Mouse (Mus musculus): Measurements from ENCODE around the gene Psmd9. TPM values are rescaled to one million over a fixed set of nuclear protein-coding genes. Genes with fewer than 3 reads are reported as not detected.
A peak's percentile ranks its signal among the peaks of the same experiment; 100 is the strongest.

Psmd9 gene
- total and polyA plus RNA-seq, 2 experiments, result 28.5 to 29.8 TPM

GRCm38 (mm10) chr5:123178792-123179191 is 9.6 kb downstream of the Psmd9 start:
- TF ChIP-seq POLR2A (IDR thresholded peaks at IDR 0.05; ENCODE audit: extremely low read depth, insufficient read depth, low read length) (0 out of 2 replicates have a peak, but pooled peaks have one; percentile 8), CTCF (IDR thresholded peaks at IDR 0.05; ENCODE audit: low read depth, low read length) (no peak)
- 47% methylated on average over 5 of the region's 5 CpGs for WGBS
- peaks cover 3% of the 10 kb centered on the region; the same call in 1 of the 2 replicates for H3K79me2 ChIP-seq (ENCODE audit: control insufficient read depth, insufficient read depth, low read length)
- peak overlapping the region; percentile 63 for H3K27ac ChIP-seq (replicated peaks; ENCODE audit: insufficient read depth, low read depth, low read length)
- peak overlapping the region; percentile 47 for H3K9ac ChIP-seq (ENCODE audit: low read depth, low read length)
- H3K4me1 ChIP-seq (ENCODE audit: control insufficient read depth, insufficient read depth, low read length), result peaks cover 23% of the 10 kb centered on the region
- H3K36me3 ChIP-seq (ENCODE audit: control insufficient read depth, insufficient read depth, low read length), result peaks cover 58% of the 10 kb centered on the region
- no peaks in the 10 kb centered on the region for H3K27me3 ChIP-seq (ENCODE audit: control insufficient read depth, insufficient read depth, low read length)
- peak; percentile 60 for DNase-seq (ENCODE audit: extremely low read depth, low read depth, low spot score)
- peak overlapping the region; percentile 28; the same call in 1 of the 2 replicates for H3K4me3 ChIP-seq (ENCODE audit: insufficient read depth, low read depth, low read length)

DNA sequence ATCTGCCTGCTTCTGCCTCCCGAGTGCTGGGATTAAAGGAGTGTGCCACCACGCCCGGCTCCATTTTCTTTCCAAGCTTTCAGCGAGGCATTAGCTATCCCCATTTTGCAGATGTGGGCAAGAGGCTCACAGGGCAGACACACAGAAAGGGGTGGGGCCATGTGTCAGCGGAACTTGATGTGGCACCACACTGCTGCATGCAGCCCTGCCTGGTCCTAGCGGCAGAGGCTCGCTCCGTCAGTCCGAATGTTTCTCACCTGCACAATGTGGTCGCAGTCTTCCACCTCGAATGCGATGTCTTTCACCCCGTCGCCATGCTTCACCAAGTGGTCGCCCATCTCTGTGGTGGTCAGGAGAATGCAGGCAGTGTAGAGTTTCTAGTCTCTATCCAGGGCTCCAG is 11.2 kb downstream of the Psmd9 start:
- H3K27me3 ChIP-seq (ENCODE audit: control insufficient read depth, insufficient read depth, low read length), result no peaks in the 10 kb centered on the region
- DNase-seq (ENCODE audit: extremely low read depth, low read depth, low spot score), result peak; percentile 70
- H3K4me3 ChIP-seq (ENCODE audit: insufficient read depth, low read depth, low read length), result peak overlapping the region; percentile 51
- peaks cover 44% of the 10 kb centered on the region for H3K36me3 ChIP-seq (ENCODE audit: control insufficient read depth, insufficient read depth, low read length)
- H3K9ac ChIP-seq (ENCODE audit: low read depth, low read length), result peak overlapping the region; percentile 79
- peaks cover 23% of the 10 kb centered on the region for H3K4me1 ChIP-seq (ENCODE audit: control insufficient read depth, insufficient read depth, low read length)
- peak; percentile 77 for TF ChIP-seq POLR2A (IDR thresholded peaks at IDR 0.05; ENCODE audit: extremely low read depth, insufficient read depth, low read length)
- TF ChIP-seq CTCF (IDR thresholded peaks at IDR 0.05; ENCODE audit: low read depth, low read length), result 0 out of 2 replicates have a peak, but pooled peaks have one; percentile 29
- peak overlapping the region; percentile 84 for H3K27ac ChIP-seq (replicated peaks; ENCODE audit: insufficient read depth, low read depth, low read length)
- H3K79me2 ChIP-seq (ENCODE audit: control insufficient read depth, insufficient read depth, low read length), result peaks cover 3% of the 10 kb centered on the region; the same call in 1 of the 2 replicates
- WGBS, result 39% methylated on average over 15 of the region's 15 CpGs

GRCm38 (mm10) chr5:123181536-123181935 is 12.3 kb downstream of the Psmd9 start:
- H3K79me2 ChIP-seq (ENCODE audit: control insufficient read depth, insufficient read depth, low read length), result peaks cover 3% of the 10 kb centered on the region; the same call in 1 of the 2 replicates
- peaks cover 29% of the 10 kb centered on the region for H3K4me1 ChIP-seq (ENCODE audit: control insufficient read depth, insufficient read depth, low read length)
- peak overlapping the region; percentile 51 for H3K4me3 ChIP-seq (ENCODE audit: insufficient read depth, low read depth, low read length)
- no peaks in the 10 kb centered on the region for H3K27me3 ChIP-seq (ENCODE audit: control insufficient read depth, insufficient read depth, low read length)
- peak overlapping the region; percentile 97 for H3K9ac ChIP-seq (ENCODE audit: low read depth, low read length)
- peaks cover 33% of the 10 kb centered on the region for H3K36me3 ChIP-seq (ENCODE audit: control insufficient read depth, insufficient read depth, low read length)
- H3K27ac ChIP-seq (replicated peaks; ENCODE audit: insufficient read depth, low read depth, low read length), result peak overlapping the region; percentile 97
- TF ChIP-seq CTCF (IDR thresholded peaks at IDR 0.05; ENCODE audit: low read depth, low read length), result no peak
- peak; percentile 60; the same call in 1 of the 2 replicates for TF ChIP-seq POLR2A (IDR thresholded peaks at IDR 0.05; ENCODE audit: extremely low read depth, insufficient read depth, low read length)
- peak; percentile 95 for DNase-seq (ENCODE audit: extremely low read depth, low read depth, low spot score)
- WGBS, result 24% methylated on average over 6 of the region's 6 CpGs

DNA sequence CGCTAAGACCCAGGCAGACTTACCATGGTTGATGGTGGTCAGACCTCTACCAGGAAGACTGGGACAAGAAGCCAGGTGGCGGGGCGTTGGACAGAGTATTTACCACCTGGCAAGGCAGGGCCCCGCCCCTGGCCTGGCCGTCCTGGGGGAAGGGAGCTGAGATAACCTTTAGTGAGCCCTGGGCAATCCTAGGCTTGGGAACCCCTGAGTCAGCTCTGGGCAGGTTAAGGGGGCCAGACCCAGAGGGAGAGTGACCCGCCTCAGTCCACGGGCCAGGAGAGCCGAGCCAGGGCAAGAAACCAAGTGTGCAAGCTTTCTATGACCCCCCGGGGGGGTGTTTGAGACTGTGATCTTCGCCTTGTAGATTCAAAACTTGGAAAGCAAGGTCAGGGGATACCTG is 13.4 kb downstream of the Psmd9 start, which contains the start of gene Hpd:
Gene Hpd, minus strand, starts transcription at position 77 of the 400 bp plus-strand sequence.
- peak within 1 kb of the TSS; percentile 97 for H3K27ac ChIP-seq (replicated peaks; ENCODE audit: insufficient read depth, low read depth, low read length)
- WGBS, result 13% methylated on average over 10 of the region's 10 CpGs
- H3K4me1 ChIP-seq (ENCODE audit: control insufficient read depth, insufficient read depth, low read length), result peaks cover 22% of the 10 kb centered on the region
- H3K27me3 ChIP-seq (ENCODE audit: control insufficient read depth, insufficient read depth, low read length), result no peaks in the 10 kb centered on the region
- DNase-seq (ENCODE audit: extremely low read depth, low read depth, low spot score), result peak; percentile 84
- peak within 1 kb of the TSS; percentile 51 for H3K4me3 ChIP-seq (ENCODE audit: insufficient read depth, low read depth, low read length)
- H3K36me3 ChIP-seq (ENCODE audit: control insufficient read depth, insufficient read depth, low read length), result peaks cover 23% of the 10 kb centered on the region
- H3K79me2 ChIP-seq (ENCODE audit: control insufficient read depth, insufficient read depth, low read length), result peaks cover 3% of the 10 kb centered on the region; the same call in 1 of the 2 replicates
- no peak for TF ChIP-seq CTCF (IDR thresholded peaks at IDR 0.05; ENCODE audit: low read depth, low read length)
- TF ChIP-seq POLR2A (IDR thresholded peaks at IDR 0.05; ENCODE audit: extremely low read depth, insufficient read depth, low read length), result peak; percentile 88
- peak within 1 kb of the TSS; percentile 97 for H3K9ac ChIP-seq (ENCODE audit: low read depth, low read length)

- 19% methylated on average over 6 of the region's 6 CpGs for WGBS
- TF ChIP-seq POLR2A (IDR thresholded peaks at IDR 0.05; ENCODE audit: extremely low read depth, insufficient read depth, low read length) (no peak), CTCF (IDR thresholded peaks at IDR 0.05; ENCODE audit: low read depth, low read length) (no peak)
- no peak overlapping the region for H3K9ac ChIP-seq (ENCODE audit: low read depth, low read length)
- peak overlapping the region; percentile 58 for H3K27ac ChIP-seq (replicated peaks; ENCODE audit: insufficient read depth, low read depth, low read length)
- no peaks in the 10 kb centered on the region for H3K27me3 ChIP-seq (ENCODE audit: control insufficient read depth, insufficient read depth, low read length)
- peaks cover 13% of the 10 kb centered on the region for H3K4me1 ChIP-seq (ENCODE audit: control insufficient read depth, insufficient read depth, low read length)
- H3K36me3 ChIP-seq (ENCODE audit: control insufficient read depth, insufficient read depth, low read length), result no peaks in the 10 kb centered on the region
- DNase-seq (ENCODE audit: extremely low read depth, low read depth, low spot score), result peak; percentile 85
- peaks cover 3% of the 10 kb centered on the region; the same call in 1 of the 2 replicates for H3K79me2 ChIP-seq (ENCODE audit: control insufficient read depth, insufficient read depth, low read length)
- no peak overlapping the region for H3K4me3 ChIP-seq (ENCODE audit: insufficient read depth, low read depth, low read length)
Measured at GRCm38 (mm10) chr5:123185966-123186365, 16.8 kb downstream of the Psmd9 start.

GRCm38 (mm10) chr5:123187306-123187705 is 18.1 kb downstream of the Psmd9 start:
- peak overlapping the region; percentile 18; the same call in 1 of the 2 replicates for H3K27ac ChIP-seq (replicated peaks; ENCODE audit: insufficient read depth, low read depth, low read length)
- WGBS, result 69% methylated on average over 3 of the region's 3 CpGs
- DNase-seq (ENCODE audit: extremely low read depth, low read depth, low spot score), result peak; percentile 90
- H3K36me3 ChIP-seq (ENCODE audit: control insufficient read depth, insufficient read depth, low read length), result no peaks in the 10 kb centered on the region
- H3K9ac ChIP-seq (ENCODE audit: low read depth, low read length), result no peak overlapping the region
- no peak overlapping the region for H3K4me3 ChIP-seq (ENCODE audit: insufficient read depth, low read depth, low read length)
- peaks cover 20% of the 10 kb centered on the region for H3K4me1 ChIP-seq (ENCODE audit: control insufficient read depth, insufficient read depth, low read length)
- H3K79me2 ChIP-seq (ENCODE audit: control insufficient read depth, insufficient read depth, low read length), result peaks cover 2% of the 10 kb centered on the region; the same call in 1 of the 2 replicates
- TF ChIP-seq CTCF (IDR thresholded peaks at IDR 0.05; ENCODE audit: low read depth, low read length), result no peak
- no peak for TF ChIP-seq POLR2A (IDR thresholded peaks at IDR 0.05; ENCODE audit: extremely low read depth, insufficient read depth, low read length)
- no peaks in the 10 kb centered on the region for H3K27me3 ChIP-seq (ENCODE audit: control insufficient read depth, insufficient read depth, low read length)

Data from liver, adult 2 months (tissue).